In the genomic region with DNA sequence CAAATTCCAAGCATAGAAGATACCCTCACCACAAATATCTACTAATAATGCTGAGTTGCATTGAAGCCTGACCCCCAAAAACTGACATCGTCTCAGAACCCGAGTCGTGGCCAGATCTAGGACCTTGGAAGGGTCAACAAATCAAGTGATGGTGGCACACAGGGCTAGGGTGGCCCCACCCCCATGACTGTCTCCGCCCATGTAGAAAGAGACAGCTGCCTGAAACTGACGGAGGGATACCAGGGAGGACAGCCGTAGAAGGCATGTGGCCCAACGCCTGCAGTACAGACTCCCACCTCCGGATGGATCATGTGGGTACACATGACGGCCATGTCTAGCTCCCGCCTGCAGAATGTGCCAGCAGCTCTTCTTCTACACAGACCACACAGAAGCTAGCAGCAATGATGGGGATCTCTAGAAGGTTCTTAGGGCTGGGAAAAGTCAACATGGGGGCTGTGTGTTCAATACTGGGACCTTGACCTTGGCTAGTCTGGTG, we compare ENCODE assay signal across 19 mouse cellular contexts. TPM values are rescaled to one million over a fixed set of nuclear protein-coding genes. Genes with fewer than 3 reads are reported as not detected.
A peak's percentile ranks its signal among the peaks of the same experiment; 100 is the strongest.
DNase-seq lines count a peak whose midpoint lies in the region; ATAC-seq and TF ChIP-seq lines count a peak whose summit lies in the region.
"Had no signal": no experiment of that assay in that cellular context is flagged by ENCODE, and none has a peak within 500 bp of the region (broad histone marks: within the 10 kb centered on the region; RNA-seq: fewer than 3 reads in every experiment).

No protein-coding gene starts in this region.

- H3K4me3 ChIP-seq in E14TG2a.4 (replicated peaks; ENCODE audit: low read length) = no peak overlapping the region
- H3K4me3 ChIP-seq in stomach, postnatal 0 days (ENCODE audit: low read depth, low read length) = no peak overlapping the region
- H3K4me3 ChIP-seq in neural tube, embryonic 15.5 days (replicated peaks) = no peak overlapping the region
- H3K4me3 ChIP-seq: embryonic facial prominence, embryonic 12.5 days; forebrain, embryonic 15.5 days; heart, embryonic 13.5 days had no signal

- no peak for TF ChIP-seq EP300 in stomach, postnatal 0 days (optimal IDR thresholded peaks at IDR 0.05)

- intact Hi-C loops in gastrocnemius, postnatal 14 days (cut with DNase I; ENCODE audit: low total_unique reads) = no loop called here

- TF ChIP-seq CTCF in E14TG2a.4 (conservative IDR thresholded peaks at IDR 0.05; ENCODE audit: low read length) = 0 out of 2 replicates have a peak, but pooled peaks have one; percentile 5
- TF ChIP-seq CTCF in stomach, postnatal 0 days (IDR thresholded peaks at IDR 0.05; ENCODE audit: low read depth) = no peak

- H3K27me3 ChIP-seq in E14TG2a.4 (ENCODE audit: insufficient read depth, low read length) = no peaks in the 10 kb centered on the region
- no peaks in the 10 kb centered on the region for H3K27me3 ChIP-seq in stomach, postnatal 0 days (ENCODE audit: control insufficient read depth, insufficient read depth, low read length)
- H3K27me3 ChIP-seq in neural tube, embryonic 15.5 days (replicated peaks) = no peaks in the 10 kb centered on the region
- H3K27me3 ChIP-seq: embryonic facial prominence, embryonic 12.5 days; forebrain, embryonic 15.5 days; heart, embryonic 13.5 days had no signal

- H3K9ac ChIP-seq in stomach, postnatal 0 days (ENCODE audit: low read length) = no peak overlapping the region
- no peak overlapping the region for H3K9ac ChIP-seq in neural tube, embryonic 15.5 days (replicated peaks)
- H3K9ac ChIP-seq: embryonic facial prominence, embryonic 12.5 days; forebrain, embryonic 15.5 days; heart, embryonic 13.5 days had no signal

- no peak overlapping the region for H3K27ac ChIP-seq in stomach, postnatal 0 days (replicated peaks)
- no peak overlapping the region for H3K27ac ChIP-seq in neural tube, embryonic 15.5 days (replicated peaks)
- H3K27ac ChIP-seq: embryonic facial prominence, embryonic 12.5 days; forebrain, embryonic 15.5 days; heart, embryonic 13.5 days had no signal

- H3K36me3 ChIP-seq in E14TG2a.4 (ENCODE audit: insufficient read depth, low read length) = no peaks in the 10 kb centered on the region
- H3K36me3 ChIP-seq in stomach, postnatal 0 days (ENCODE audit: control insufficient read depth, insufficient read depth, low read length) = no peaks in the 10 kb centered on the region
- no peaks in the 10 kb centered on the region for H3K36me3 ChIP-seq in neural tube, embryonic 15.5 days
- H3K36me3 ChIP-seq: embryonic facial prominence, embryonic 12.5 days; forebrain, embryonic 15.5 days; heart, embryonic 13.5 days had no signal

- no peaks in the 10 kb centered on the region for H3K9me3 ChIP-seq in E14TG2a.4 (ENCODE audit: low read length)
- no peaks in the 10 kb centered on the region for H3K9me3 ChIP-seq in stomach, postnatal 0 days (ENCODE audit: control insufficient read depth, low read length)
- H3K9me3 ChIP-seq in neural tube, embryonic 15.5 days (replicated peaks) = 0 out of 2 replicates have a peak, but pooled peaks cover 2% of the 10 kb centered on the region
- H3K9me3 ChIP-seq: embryonic facial prominence, embryonic 12.5 days; forebrain, embryonic 15.5 days had no signal

- H3K4me1 ChIP-seq in E14TG2a.4 (replicated peaks; ENCODE audit: low read depth, low read length) = peaks cover 32% of the 10 kb centered on the region
- H3K4me1 ChIP-seq in stomach, postnatal 0 days (replicated peaks; ENCODE audit: control insufficient read depth, insufficient read depth) = no peaks in the 10 kb centered on the region
- no peaks in the 10 kb centered on the region for H3K4me1 ChIP-seq in neural tube, embryonic 15.5 days

- no peak overlapping the region for H3K4me2 ChIP-seq in stomach, postnatal 0 days (replicated peaks; ENCODE audit: low read depth)
- no peak overlapping the region for H3K4me2 ChIP-seq in neural tube, embryonic 15.5 days
- H3K4me2 ChIP-seq: embryonic facial prominence, embryonic 12.5 days; forebrain, embryonic 15.5 days; heart, embryonic 13.5 days had no signal

- peak; percentile 35 for DNase-seq in adrenal gland, postnatal 10 days
- no peak for DNase-seq in adrenal gland, postnatal 4 days (ENCODE audit: low spot score in 2 of 2)
- DNase-seq in gastrocnemius, postnatal 14 days = peak; percentile 22
- no peak for DNase-seq in gastrocnemius, postnatal 4 days (ENCODE audit: low spot score in 2 of 2)
- DNase-seq in stomach, postnatal 0 days (ENCODE audit: low spot score) = no peak
- DNase-seq: cerebellum, adult 2 months; cerebellum, postnatal 14 days; gastrocnemius, postnatal 25 days; heart, adult 11 months; heart, postnatal 36 days; kidney, adult 11 months had no signal

- 84% methylated on average over 10 of the region's 10 CpGs for WGBS in stomach, postnatal 0 days
- WGBS in neural tube, embryonic 15.5 days = 91% methylated on average over 10 of the region's 10 CpGs

- ATAC-seq in stomach, postnatal 0 days (ENCODE audit: low FRiP score, low TSS enrichment) = peak; percentile 13; the same call in 1 of the 2 replicates
- ATAC-seq in neural tube, embryonic 15.5 days (ENCODE audit: low FRiP score) = no peak
- ATAC-seq: forebrain, embryonic 15.5 days; hindbrain, embryonic 16.5 days; Patski had no signal

RNA-seq across cellular contexts. Expression of a gene that starts 41.9 kb away (rescaled TPM):
- total RNA-seq in adrenal gland, postnatal 10 days (2021) = 10 to 100 TPM; 23.5 to 25.1 TPM
- 10 to 100 TPM; 37.5 to 37.8 TPM for total RNA-seq in adrenal gland, postnatal 4 days (2021)
- 1 to 10 TPM; 1.1 to 1.6 TPM for total RNA-seq in gastrocnemius, postnatal 14 days (2021)
- total RNA-seq in gastrocnemius, postnatal 4 days (2021) = 1 to 10 TPM; 1.3 to 2.1 TPM
- polyA plus RNA-seq in stomach, postnatal 0 days (2015; fragmentation: Nextera tagmentation; extraction: Ambion mirVana) = 1.2 and 1.5 TPM in 2 replicates
- 18.0 and 19.9 TPM in 2 replicates for polyA plus RNA-seq in neural tube, embryonic 15.5 days (2015; fragmentation: Nextera tagmentation; extraction: Ambion mirVana)
- total RNA-seq: common myeloid progenitor, adult 5-6 weeks had no signal

Comparison
In these comparisons a context has a peak if more than half of its experiments do, and no peak if none do; other contexts are left out.
1. DNase-seq: peak in adrenal gland, postnatal 10 days (single experiment) and gastrocnemius, postnatal 14 days (single experiment); none in adrenal gland, postnatal 4 days (0 of 2), gastrocnemius, postnatal 4 days (0 of 2) and stomach, postnatal 0 days (single experiment).
2. RNA of a gene that starts 41.9 kb away (total RNA-seq): 37.5 to 37.8 TPM in adrenal gland, postnatal 4 days and 23.5 to 25.1 TPM in adrenal gland, postnatal 10 days; 1.3 to 2.1 TPM in gastrocnemius, postnatal 4 days and 1.1 to 1.6 TPM in gastrocnemius, postnatal 14 days; every median in the first group is over 4 times any median in the second.